Mouse (Mus musculus): Measurements from ENCODE around the gene Cdh24. TPM values are rescaled to one million over a fixed set of nuclear protein-coding genes. Genes with fewer than 3 reads are reported as not detected.

The Cdh24 gene
- polyA plus RNA-seq, 1 experiment = 0.46 TPM

DNA sequence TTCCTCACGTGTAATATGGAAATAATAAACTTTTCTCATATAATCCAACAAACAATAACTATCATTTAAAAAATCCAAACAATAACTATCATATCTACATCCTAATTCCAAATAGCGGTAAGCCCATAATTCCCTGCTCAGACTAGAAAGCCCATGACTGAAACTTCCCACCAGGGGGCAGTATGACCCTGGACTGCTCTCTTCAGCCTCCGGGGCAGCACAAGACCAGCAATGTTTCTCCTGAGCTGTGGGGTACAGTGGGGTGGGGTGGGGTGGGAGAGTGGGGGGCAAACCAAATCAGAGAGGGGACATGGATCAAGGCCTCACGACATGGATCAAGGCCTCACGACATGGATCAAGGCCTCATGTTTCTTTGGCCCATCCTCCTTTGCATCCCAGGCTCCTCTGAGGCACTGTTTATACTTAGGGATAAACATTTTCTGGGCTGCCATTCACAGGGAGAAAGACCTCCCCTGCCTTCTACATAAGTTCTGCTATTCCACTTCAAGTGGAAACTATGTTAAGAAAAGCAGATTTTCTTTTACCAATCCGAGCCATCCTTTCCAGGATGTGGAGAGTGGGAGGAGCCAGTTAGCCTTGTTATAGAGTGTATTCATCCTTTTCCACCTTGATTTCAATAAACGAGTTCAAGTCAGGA, 57.4 kb downstream of the Cdh24 start:
- H3K27me3 ChIP-seq (ENCODE audit: control insufficient read depth) = peaks cover 9% of the 10 kb centered on the region
- peaks cover 14% of the 10 kb centered on the region for H3K36me3 ChIP-seq (ENCODE audit: control insufficient read depth)
- TF ChIP-seq GATA1 (IDR thresholded peaks at IDR 0.05; ENCODE audit: low read length) (no peak), TAL1 (IDR thresholded peaks at IDR 0.05; ENCODE audit: low read length) (no peak)
- H3K4me3 ChIP-seq (replicated peaks) = no peak overlapping the region
- H3K4me1 ChIP-seq (ENCODE audit: control insufficient read depth) = peaks cover 5% of the 10 kb centered on the region; the same call in 1 of the 2 replicates
- H3K9me3 ChIP-seq (ENCODE audit: control insufficient read depth, low read length) = no peaks in the 10 kb centered on the region

DNA sequence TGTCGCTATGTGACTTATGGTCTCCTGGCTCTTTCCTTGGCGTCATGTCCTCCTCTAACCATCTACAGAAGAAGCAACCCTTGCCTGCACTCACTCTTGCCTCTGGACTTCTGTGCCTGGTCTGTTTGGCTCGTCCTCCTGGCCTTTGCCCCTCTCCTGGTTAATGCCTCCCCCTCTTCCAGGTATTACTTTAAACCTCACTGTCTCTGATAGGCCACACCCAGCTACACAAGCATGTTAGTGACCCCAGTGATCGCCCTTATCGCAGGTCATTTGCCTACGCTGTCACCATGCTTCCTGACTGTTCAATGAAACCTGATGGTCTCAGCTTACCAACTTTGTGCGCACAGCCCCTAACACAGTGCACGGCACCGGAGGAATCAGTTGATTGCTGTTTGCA, 58.6 kb downstream of the Cdh24 start:
- no peak overlapping the region for H3K4me3 ChIP-seq (replicated peaks)
- peaks cover 22% of the 10 kb centered on the region for H3K27me3 ChIP-seq (ENCODE audit: control insufficient read depth)
- peaks cover 10% of the 10 kb centered on the region for H3K4me1 ChIP-seq (ENCODE audit: control insufficient read depth)
- no peaks in the 10 kb centered on the region; the same call in 1 of the 2 replicates for H3K9me3 ChIP-seq (ENCODE audit: control insufficient read depth, low read length)
- TF ChIP-seq GATA1 (IDR thresholded peaks at IDR 0.05; ENCODE audit: low read length) (no peak), TAL1 (IDR thresholded peaks at IDR 0.05; ENCODE audit: low read length) (no peak)
- H3K36me3 ChIP-seq (ENCODE audit: control insufficient read depth) = peaks cover 14% of the 10 kb centered on the region

Other genes with a start within 250 kb of the Cdh24 start
- gene Slc7a7, start 223.6 kb downstream of the Cdh24 start, polyA plus RNA-seq (2012) = 0.06 TPM in 1 of 2 replicates, not detected in the other
- 62.3 and 63.5 TPM in 2 replicates for gene Mrpl52, start 214.5 kb downstream of the Cdh24 start, polyA plus RNA-seq (2012)
- gene Mmp14, start 209.8 kb downstream of the Cdh24 start, polyA plus RNA-seq (2012) = 0.10 and 0.18 TPM in 2 replicates
- 15.3 and 15.9 TPM in 2 replicates for gene Lrp10, start 177.2 kb downstream of the Cdh24 start, polyA plus RNA-seq (2012)
- not detected in 2 replicates for gene Rem2, start 165.3 kb downstream of the Cdh24 start, polyA plus RNA-seq (2012)
- 4.4 and 4.8 TPM in 2 replicates for gene Prmt5, start 123.8 kb downstream of the Cdh24 start, polyA plus RNA-seq (2012)
- 10.0 and 11.7 TPM in 2 replicates for gene Haus4, start 86.7 kb downstream of the Cdh24 start, polyA plus RNA-seq (2012)
- gene Ajuba, start 63.8 kb downstream of the Cdh24 start, polyA plus RNA-seq (2012) = not detected in 2 replicates
- gene 4931414P19Rik, start 35.4 kb downstream of the Cdh24 start, polyA plus RNA-seq (2012) = 0.94 and 1.5 TPM in 2 replicates
- gene Psmb5, start 23.3 kb downstream of the Cdh24 start, polyA plus RNA-seq (2012) = 17.6 and 21.7 TPM in 2 replicates
- not detected in 2 replicates for gene Psmb11, start 19.9 kb downstream of the Cdh24 start, polyA plus RNA-seq (2012)
- gene Gm17606, start 412 bp downstream of the Cdh24 start, polyA plus RNA-seq (2012) = not detected in 2 replicates
- 4.9 and 7.8 TPM in 2 replicates for gene 1700123O20Rik, start 44.9 kb upstream of the Cdh24 start, polyA plus RNA-seq (2012)
- gene Acin1, start 45.6 kb upstream of the Cdh24 start, polyA plus RNA-seq (2012) = 38.2 and 40.2 TPM in 2 replicates
- gene Gm29776, start 57.5 kb upstream of the Cdh24 start, polyA plus RNA-seq (2012) = not detected in 2 replicates
- 0.05 and 0.24 TPM in 2 replicates for gene Cebpe, start 70.8 kb upstream of the Cdh24 start, polyA plus RNA-seq (2012)
- 0.25 TPM in 2 replicates for gene Slc7a8, start 140.6 kb upstream of the Cdh24 start, polyA plus RNA-seq (2012)
- not detected in 2 replicates for gene Rnf212b, start 172.8 kb upstream of the Cdh24 start, polyA plus RNA-seq (2012)
- gene Homez, start 229.6 kb upstream of the Cdh24 start, polyA plus RNA-seq (2012) = not detected in 2 replicates
- gene Ppp1r3e, start 236.2 kb upstream of the Cdh24 start, polyA plus RNA-seq (2012) = 0.02 TPM in 1 of 2 replicates, not detected in the other
- 0.66 and 0.95 TPM in 2 replicates for gene Bcl2l2, start 242.0 kb upstream of the Cdh24 start, polyA plus RNA-seq (2012)
- gene Gm20521, start 242.1 kb upstream of the Cdh24 start, polyA plus RNA-seq (2012) = 0.05 and 0.14 TPM in 2 replicates